Mouse (Mus musculus): Measurements from ENCODE around the gene Tmem209. TPM values are rescaled to one million over a fixed set of nuclear protein-coding genes. Genes with fewer than 3 reads are reported as not detected.

Tmem209 gene
- polyA plus RNA-seq, 1 experiment from 2014 or later, result 44.1 TPM

Other genes starting within 250 kb of the Tmem209 start
- gene Ube2h, start 205.2 kb downstream of the Tmem209 start, polyA plus RNA-seq (2014; fragmentation: Nextera tagmentation; extraction: Ambion mirVana), result 48.4 and 52.4 TPM in 2 replicates
- gene Zc3hc1, start 118.8 kb downstream of the Tmem209 start, polyA plus RNA-seq (2014; fragmentation: Nextera tagmentation; extraction: Ambion mirVana), result 89.2 and 90.7 TPM in 2 replicates
- 33.9 and 35.1 TPM in 2 replicates for gene Klhdc10, start 107.9 kb downstream of the Tmem209 start, polyA plus RNA-seq (2014; fragmentation: Nextera tagmentation; extraction: Ambion mirVana)
- gene Ssmem1, start 66 bp upstream of the Tmem209 start, polyA plus RNA-seq (2014; fragmentation: Nextera tagmentation; extraction: Ambion mirVana), result 0.15 and 0.36 TPM in 2 replicates
- gene Cpa2, start 31.8 kb upstream of the Tmem209 start, polyA plus RNA-seq (2014; fragmentation: Nextera tagmentation; extraction: Ambion mirVana), result 9.1 and 10.5 TPM in 2 replicates
- gene Cpa4, start 58.6 kb upstream of the Tmem209 start, polyA plus RNA-seq (2014; fragmentation: Nextera tagmentation; extraction: Ambion mirVana), result 1.4 TPM in 2 replicates
- gene Cpa5, start 101.2 kb upstream of the Tmem209 start, polyA plus RNA-seq (2014; fragmentation: Nextera tagmentation; extraction: Ambion mirVana), result 0.22 and 0.27 TPM in 2 replicates
- 0.17 and 0.21 TPM in 2 replicates for gene Cpa1, start 129.4 kb upstream of the Tmem209 start, polyA plus RNA-seq (2014; fragmentation: Nextera tagmentation; extraction: Ambion mirVana)
- 23.7 and 28.1 TPM in 2 replicates for gene Cep41, start 184.0 kb upstream of the Tmem209 start, polyA plus RNA-seq (2014; fragmentation: Nextera tagmentation; extraction: Ambion mirVana)
- gene Mest, start 213.8 kb upstream of the Tmem209 start, polyA plus RNA-seq (2014; fragmentation: Nextera tagmentation; extraction: Ambion mirVana), result 1,816 and 1,902 TPM in 2 replicates